Mouse (Mus musculus): ENCODE data around the gene Cnnm4. TPM values are rescaled to one million over a fixed set of nuclear protein-coding genes. Genes with fewer than 3 reads are reported as not detected.

Cnnm4 gene
- total and polyA plus RNA-seq, 3 experiments = 3.0 to 4.6 (median 3.5) TPM

GRCm38 (mm10) chr1:36476426-36476825 lies 5.0 kb downstream of the Cnnm4 start:
- DNase-seq (ENCODE audit: extremely low read depth) = no peak
- no peak for TF ChIP-seq ZC3H11A (IDR thresholded peaks at IDR 0.05; ENCODE audit: low read depth, low read length)
- TF ChIP-seq USF2 (conservative IDR thresholded peaks at IDR 0.05; ENCODE audit: low read depth, low read length) = no peak
- TF ChIP-seq CHD2 (IDR thresholded peaks at IDR 0.05; ENCODE audit: low read length) = no peak
- TF ChIP-seq JUN (IDR thresholded peaks at IDR 0.05; ENCODE audit: insufficient read depth, low read depth, low read length) = no peak
- no peak for TF ChIP-seq ELF1 (IDR thresholded peaks at IDR 0.05; ENCODE audit: low read depth, low read length)
- Histone ChIP-seq H3K4me1 (ENCODE audit: control insufficient read depth in 1 of 2, insufficient read depth in 2 of 2) (peaks cover 27 to 55% of the 10 kb centered on the region in 2 experiments), H3K9me3 (replicated peaks; ENCODE audit: low read length) (no peaks in the 10 kb centered on the region), H3K27ac (ENCODE audit: insufficient read depth, low read depth) (no peak overlapping the region), H3K36me3 (replicated peaks in 1 of 2; ENCODE audit: control insufficient read depth in 1 of 2, insufficient read depth in 1 of 2, low read length in 1 of 2) (peaks cover 0 to 19% of the 10 kb centered on the region in 2 experiments), H3K4me3 (replicated peaks in 1 of 3; ENCODE audit: low read depth in 2 of 3, low read length in 2 of 3, poor library complexity in 1 of 3) (no peak overlapping the region), H3K79me2 (replicated peaks; ENCODE audit: control insufficient read depth, extremely low read depth, insufficient read depth, poor library complexity, severe bottlenecking) (no peaks in the 10 kb centered on the region), H3K27me3 (replicated peaks) (no peaks in the 10 kb centered on the region), H3K4me2 (ENCODE audit: insufficient read depth, low read depth, poor library complexity, severe bottlenecking) (no peak overlapping the region), H3K9ac (ENCODE audit: insufficient read depth, low read depth) (no peak overlapping the region)
- in situ Hi-C loops (cut with MboI; ENCODE audit: low pct_ligation_motif_present, low pct_unique_long_range_greater_than_20kb, low sequenced_read_pairs) (loop anchor here (10.0 kb wide), 2 partner anchors 112 to 152 kb away; partner anchors contain the start of gene Kansl3), dilution Hi-C loops (cut with MboI; ENCODE audit: extremely low pct_ligation_motif_present, extremely low pct_unique_long_range_greater_than_20kb, low sequenced_read_pairs) (no loop called here)

GRCm38 (mm10) chr1:36478343-36478795 lies 6.9 kb downstream of the Cnnm4 start:
- dilution Hi-C loops (cut with MboI; ENCODE audit: extremely low pct_ligation_motif_present, extremely low pct_unique_long_range_greater_than_20kb, low sequenced_read_pairs) = no loop called here
- Histone ChIP-seq H3K4me3 (replicated peaks in 1 of 3; ENCODE audit: low read depth in 2 of 3, low read length in 2 of 3, poor library complexity in 1 of 3) (no peak overlapping the region), H3K36me3 (replicated peaks in 1 of 2; ENCODE audit: control insufficient read depth in 1 of 2, insufficient read depth in 1 of 2, low read length in 1 of 2) (peaks cover 0 to 19% of the 10 kb centered on the region in 2 experiments), H3K27me3 (replicated peaks) (no peaks in the 10 kb centered on the region), H3K4me2 (ENCODE audit: insufficient read depth, low read depth, poor library complexity, severe bottlenecking) (no peak overlapping the region), H3K9ac (ENCODE audit: insufficient read depth, low read depth) (no peak overlapping the region), H3K4me1 (ENCODE audit: control insufficient read depth in 1 of 2, insufficient read depth in 2 of 2) (peaks cover 13 to 38% of the 10 kb centered on the region in 2 experiments), H3K27ac (ENCODE audit: insufficient read depth, low read depth) (no peak overlapping the region), H3K79me2 (replicated peaks; ENCODE audit: control insufficient read depth, extremely low read depth, insufficient read depth, poor library complexity, severe bottlenecking) (no peaks in the 10 kb centered on the region), H3K9me3 (replicated peaks; ENCODE audit: low read length) (no peaks in the 10 kb centered on the region)
- in situ Hi-C loops (cut with MboI; ENCODE audit: low pct_ligation_motif_present, low pct_unique_long_range_greater_than_20kb, low sequenced_read_pairs) = loop anchor here (10.0 kb wide), 2 partner anchors 114 to 154 kb away; partner anchors contain the start of gene Kansl3
- DNase-seq (ENCODE audit: extremely low read depth) = no peak
- no peak for TF ChIP-seq MEF2A (IDR thresholded peaks at IDR 0.05; ENCODE audit: borderline replicate concordance, low read depth, low read length)
- no peak for TF ChIP-seq CTCF (conservative IDR thresholded peaks at IDR 0.05 in 1 of 2, IDR thresholded peaks at IDR 0.05 in 1 of 2; ENCODE audit: low read depth in 2 of 2, low read length in 2 of 2)
- TF ChIP-seq USF1 (IDR thresholded peaks at IDR 0.05; ENCODE audit: low read depth, low read length) = no peak

- peaks cover 0 to 25% of the 10 kb centered on the region in 2 experiments for H3K36me3 ChIP-seq (replicated peaks in 1 of 2; ENCODE audit: control insufficient read depth in 1 of 2, insufficient read depth in 1 of 2, low read length in 1 of 2)
- H3K4me3 ChIP-seq (replicated peaks in 1 of 3; ENCODE audit: low read depth in 2 of 3, low read length in 2 of 3, poor library complexity in 1 of 3) = no peak overlapping the region
- H3K4me2 ChIP-seq (ENCODE audit: insufficient read depth, low read depth, poor library complexity, severe bottlenecking) = no peak overlapping the region
- no peak overlapping the region for H3K27ac ChIP-seq (ENCODE audit: insufficient read depth, low read depth)
- no peaks in the 10 kb centered on the region for H3K79me2 ChIP-seq (replicated peaks; ENCODE audit: control insufficient read depth, extremely low read depth, insufficient read depth, poor library complexity, severe bottlenecking)
- in situ Hi-C loops (cut with MboI; ENCODE audit: low pct_ligation_motif_present, low pct_unique_long_range_greater_than_20kb, low sequenced_read_pairs) = loop anchor here (10.0 kb wide), 2 partner anchors 115 to 155 kb away; partner anchors contain the start of gene Kansl3
- TF ChIP-seq IRF4 (IDR thresholded peaks at IDR 0.05; ENCODE audit: low read depth, low read length) (no peak), MAFK (IDR thresholded peaks at IDR 0.05; ENCODE audit: insufficient replicate concordance, low read length) (no peak), NRF1 (IDR thresholded peaks at IDR 0.05; ENCODE audit: low read depth, low read length) (no peak), ZKSCAN1 (IDR thresholded peaks at IDR 0.05; ENCODE audit: borderline replicate concordance, low read depth, low read length) (no peak), RAD21 (IDR thresholded peaks at IDR 0.05; ENCODE audit: low read depth, low read length) (no peak), E2F4 (IDR thresholded peaks at IDR 0.05; ENCODE audit: insufficient replicate concordance, low read depth, low read length) (no peak), SMC3 (IDR thresholded peaks at IDR 0.05; ENCODE audit: low read depth, low read length) (no peak), ELF1 (IDR thresholded peaks at IDR 0.05; ENCODE audit: low read depth, low read length) (no peak), ETS1 (conservative IDR thresholded peaks at IDR 0.05; ENCODE audit: low read depth, low read length) (no peak), POLR2AphosphoS2 (IDR thresholded peaks at IDR 0.05; ENCODE audit: low read depth, low read length) (no peak), GABPA (IDR thresholded peaks at IDR 0.05; ENCODE audit: insufficient replicate concordance, low read depth, low read length) (no peak), SIN3A (IDR thresholded peaks at IDR 0.05; ENCODE audit: low read length) (no peak), MEF2A (IDR thresholded peaks at IDR 0.05; ENCODE audit: borderline replicate concordance, low read depth, low read length) (no peak), MYC (IDR thresholded peaks at IDR 0.05; ENCODE audit: low read depth, low read length) (no peak), CHD1 (IDR thresholded peaks at IDR 0.05; ENCODE audit: low read depth, low read length) (no peak)
- no peaks in the 10 kb centered on the region for H3K27me3 ChIP-seq (replicated peaks)
- H3K4me1 ChIP-seq (ENCODE audit: control insufficient read depth in 1 of 2, insufficient read depth in 2 of 2) = peaks cover 0 to 20% of the 10 kb centered on the region in 2 experiments
- no peak for DNase-seq (ENCODE audit: extremely low read depth)
- no peak overlapping the region for H3K9ac ChIP-seq (ENCODE audit: insufficient read depth, low read depth)
- H3K9me3 ChIP-seq (replicated peaks; ENCODE audit: low read length) = no peaks in the 10 kb centered on the region
- dilution Hi-C loops (cut with MboI; ENCODE audit: extremely low pct_ligation_motif_present, extremely low pct_unique_long_range_greater_than_20kb, low sequenced_read_pairs) = no loop called here
Measured at GRCm38 (mm10) chr1:36479903-36480899, 8.8 kb downstream of the Cnnm4 start.
